Mouse (Mus musculus) erythroblast, embryonic 14.5 days (primary cell): ENCODE data around the gene Rgcc. TPM values are rescaled to one million over a fixed set of nuclear protein-coding genes. Genes with fewer than 3 reads are reported as not detected.

ENCODE experiments used
- H3K27me3 ChIP-seq: 2 replicates; pipeline ENCODE4 v1.6.1; 2012; ENCODE audit warnings: inconsistent platforms; ENCODE audit not compliant: control insufficient read depth
- H3K36me3 ChIP-seq: 2 replicates; pipeline ENCODE4 v1.6.1; 2012; ENCODE audit warnings: mild to moderate bottlenecking, inconsistent platforms; ENCODE audit not compliant: control insufficient read depth
- H3K4me1 ChIP-seq: 2 replicates; pipeline ENCODE4 v1.6.1; 2012; ENCODE audit warnings: inconsistent platforms; ENCODE audit not compliant: control insufficient read depth
- H3K4me3 ChIP-seq: replicated peaks from 2 replicates; pipeline ENCODE3; 2012; ENCODE audit warnings: moderate library complexity, mild to moderate bottlenecking, inconsistent platforms
- H3K9me3 ChIP-seq: 2 replicates; pipeline ENCODE4 v1.6.1; 2012; ENCODE audit warnings: low read length, inconsistent platforms, mixed read lengths; ENCODE audit not compliant: control insufficient read depth
- GATA1 ChIP-seq: IDR thresholded peaks from 2 replicates; pipeline ENCODE4 v1.6.1; 2012; ENCODE audit warnings: low read length, inconsistent platforms, mixed read lengths
- TAL1 ChIP-seq: IDR thresholded peaks from 3 replicates; pipeline ENCODE4 v1.6.1; 2012; ENCODE audit warnings: low read length, inconsistent platforms, mixed read lengths
- polyA plus RNA-seq: library from polyadenylated mRNA; stranded (reverse); fragments of >175 nt; gene quantifications from 2 replicates; pipeline ENCODE4 v1.2.3, GENCODE M21; 2012

The Rgcc gene
- polyA plus RNA-seq, 1 experiment, result 77.8 TPM

DNA sequence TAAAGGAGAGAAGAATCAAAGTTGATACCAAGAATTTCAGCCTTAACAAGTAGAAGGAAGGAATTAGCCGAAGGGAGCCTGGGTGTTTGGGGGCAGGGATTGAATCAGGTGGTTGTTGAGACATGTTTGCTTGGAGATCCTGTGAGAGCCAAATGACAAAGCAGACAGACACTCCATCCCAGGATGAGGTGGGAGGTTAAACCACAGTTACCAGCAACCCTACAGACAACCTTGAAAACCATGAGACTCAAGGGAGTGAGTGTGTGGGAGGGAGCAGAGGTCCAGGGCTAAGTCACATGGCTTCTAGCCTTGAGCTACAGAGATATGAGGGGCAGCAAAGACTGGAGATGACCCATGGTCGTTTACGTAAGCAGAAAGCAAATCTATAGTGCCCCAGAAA is 38.1 kb downstream of the Rgcc start:
- Histone ChIP-seq H3K4me3 (no peak overlapping the region), H3K27me3 (0 out of 2 replicates have a peak, but pooled peaks cover 3% of the 10 kb centered on the region), H3K36me3 (no peaks in the 10 kb centered on the region), H3K4me1 (no peaks in the 10 kb centered on the region), H3K9me3 (no peaks in the 10 kb centered on the region)
- TF ChIP-seq GATA1 (no peak), TAL1 (no peak)

DNA sequence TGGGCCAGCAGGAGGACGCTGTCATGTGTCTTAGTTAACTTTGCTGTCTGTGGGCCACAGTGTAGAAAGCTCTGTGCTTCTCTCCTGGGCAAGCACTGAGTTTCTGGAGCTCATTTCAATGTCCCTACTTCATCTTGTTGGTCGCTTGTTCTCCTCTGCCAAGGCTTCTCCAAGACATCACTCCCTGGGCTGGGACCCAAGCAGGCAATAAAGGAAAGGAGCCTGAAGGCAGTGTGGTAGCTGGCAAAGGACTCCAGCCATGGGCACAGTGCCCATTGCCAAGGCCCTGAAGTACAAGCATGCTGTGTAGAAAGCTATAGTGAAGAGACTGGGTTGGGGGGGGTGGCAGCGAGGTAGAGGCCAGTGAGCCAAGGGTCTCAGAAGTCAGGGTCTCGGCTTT is 38.8 kb downstream of the Rgcc start:
- TF ChIP-seq GATA1, result no peak
- no peak for TF ChIP-seq TAL1

DNA sequence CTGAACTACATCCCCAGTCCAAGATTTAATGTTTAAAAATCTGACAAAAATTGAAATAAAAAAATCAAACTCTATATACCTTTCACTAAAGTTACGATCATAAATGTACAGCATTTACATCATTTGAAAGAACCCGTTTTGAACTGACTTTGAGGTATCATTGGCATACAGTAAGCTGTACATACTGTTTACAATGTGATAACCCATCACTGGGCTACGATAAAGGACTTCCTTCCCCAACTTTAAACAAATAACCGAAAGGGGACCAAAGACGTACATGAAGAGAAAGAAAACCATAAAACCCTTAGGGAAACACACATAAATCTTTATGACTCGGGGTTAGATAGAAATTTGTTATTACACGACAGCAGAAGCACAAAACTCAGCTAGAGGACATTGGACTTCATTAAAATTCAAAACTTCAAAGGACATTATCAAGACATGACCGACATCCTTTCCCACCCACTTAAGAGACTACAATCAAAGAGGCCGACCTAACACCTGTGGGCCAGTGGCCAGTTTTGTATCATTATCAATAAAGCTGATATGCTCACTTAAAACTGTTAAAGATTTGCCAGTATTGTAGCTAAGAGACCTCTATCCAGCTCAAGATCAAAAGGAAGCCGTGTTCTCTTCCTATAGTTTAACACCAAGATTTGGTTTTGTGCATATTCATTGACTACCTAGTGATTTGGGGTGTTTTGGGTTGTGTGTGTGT is 42.2 kb downstream of the Rgcc start:
- Histone ChIP-seq H3K9me3 (no peaks in the 10 kb centered on the region), H3K36me3 (no peaks in the 10 kb centered on the region), H3K4me3 (no peak overlapping the region), H3K4me1 (no peaks in the 10 kb centered on the region), H3K27me3 (0 out of 2 replicates have a peak, but pooled peaks cover 3% of the 10 kb centered on the region)
- TF ChIP-seq GATA1, result no peak
- TF ChIP-seq TAL1, result no peak

More for the DNA sequence above, 38.8 kb downstream of the Rgcc start:
- Histone ChIP-seq H3K4me3 (no peak overlapping the region), H3K9me3 (no peaks in the 10 kb centered on the region), H3K27me3 (0 out of 2 replicates have a peak, but pooled peaks cover 3% of the 10 kb centered on the region), H3K36me3 (no peaks in the 10 kb centered on the region), H3K4me1 (no peaks in the 10 kb centered on the region)

DNA sequence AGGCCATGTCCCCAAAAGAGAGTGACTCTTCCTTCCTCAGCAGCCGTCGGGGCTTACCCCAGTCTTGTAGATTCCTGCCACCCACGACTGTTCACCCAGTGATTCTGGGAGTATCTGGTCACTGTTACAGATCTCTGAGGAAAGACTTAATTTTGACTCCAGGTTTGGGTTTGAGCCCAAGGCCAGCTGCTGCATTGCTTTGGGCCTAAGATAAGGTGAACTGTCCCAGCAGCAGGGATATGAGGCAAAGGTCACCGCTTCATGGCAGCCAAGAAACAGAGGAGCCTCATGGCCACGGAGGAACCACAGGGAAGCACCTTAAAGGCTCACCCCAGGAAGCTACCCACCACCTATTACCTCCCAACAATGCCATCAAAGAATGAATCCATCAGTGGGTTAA is 44.8 kb downstream of the Rgcc start:
- H3K27me3 ChIP-seq, result no peaks in the 10 kb centered on the region
- H3K9me3 ChIP-seq, result no peaks in the 10 kb centered on the region
- H3K4me3 ChIP-seq, result no peak overlapping the region
- TF ChIP-seq TAL1, result no peak
- TF ChIP-seq GATA1, result no peak
- no peaks in the 10 kb centered on the region for H3K36me3 ChIP-seq
- H3K4me1 ChIP-seq, result no peaks in the 10 kb centered on the region

DNA sequence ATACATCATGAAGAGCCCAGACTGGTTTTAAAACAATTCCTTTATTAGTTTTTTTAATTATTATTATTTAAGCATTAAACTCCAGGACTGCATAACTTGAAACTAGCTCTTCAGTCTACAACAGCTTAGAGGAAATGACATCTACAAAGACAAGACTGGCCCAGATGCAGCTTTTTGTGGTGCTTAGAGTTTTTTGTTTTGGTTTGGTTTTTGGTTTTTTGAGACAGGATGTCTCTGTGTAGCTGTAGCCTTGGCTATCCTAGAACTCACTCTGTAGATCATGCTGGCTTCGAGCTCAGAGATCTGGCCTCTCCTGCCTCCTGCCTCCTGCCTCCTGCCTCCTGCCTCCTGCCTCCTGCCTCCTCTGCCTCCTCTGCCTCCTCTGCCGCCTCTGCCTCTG is 45.7 kb downstream of the Rgcc start:
- no peaks in the 10 kb centered on the region for H3K4me1 ChIP-seq
- no peaks in the 10 kb centered on the region for H3K36me3 ChIP-seq
- no peak overlapping the region for H3K4me3 ChIP-seq
- H3K9me3 ChIP-seq, result no peaks in the 10 kb centered on the region
- TF ChIP-seq GATA1 (no peak), TAL1 (no peak)
- no peaks in the 10 kb centered on the region for H3K27me3 ChIP-seq

DNA sequence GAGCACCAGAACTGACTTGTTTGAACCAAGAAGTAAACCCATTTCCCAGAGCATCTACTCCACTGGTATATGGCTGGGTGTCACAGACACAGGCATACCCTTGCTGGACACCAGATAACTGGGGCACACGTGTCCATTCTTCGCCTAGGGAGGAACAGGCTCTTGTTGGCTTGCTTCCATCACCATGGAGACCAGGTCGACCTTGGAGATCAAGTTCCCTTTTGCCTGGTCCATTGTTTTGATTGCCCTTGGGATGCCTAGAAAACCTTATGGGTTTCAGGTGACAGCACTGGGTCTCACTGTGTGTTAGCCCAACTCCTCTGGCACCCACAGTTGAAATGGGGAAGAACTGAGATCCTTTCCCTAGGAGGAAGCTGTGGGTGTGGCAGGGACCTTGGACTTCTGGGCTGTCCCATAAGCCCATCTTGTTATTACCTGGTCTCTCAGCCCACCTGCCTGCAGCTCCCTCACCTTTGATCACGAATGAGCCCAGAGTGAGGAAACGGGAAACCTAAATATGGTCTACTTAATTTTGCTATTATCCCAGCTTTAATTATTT is 49.6 kb downstream of the Rgcc start:
- Histone ChIP-seq H3K27me3 (no peaks in the 10 kb centered on the region), H3K4me3 (no peak overlapping the region), H3K9me3 (no peaks in the 10 kb centered on the region), H3K36me3 (no peaks in the 10 kb centered on the region), H3K4me1 (no peaks in the 10 kb centered on the region)
- TF ChIP-seq TAL1 (no peak), GATA1 (no peak)

DNA sequence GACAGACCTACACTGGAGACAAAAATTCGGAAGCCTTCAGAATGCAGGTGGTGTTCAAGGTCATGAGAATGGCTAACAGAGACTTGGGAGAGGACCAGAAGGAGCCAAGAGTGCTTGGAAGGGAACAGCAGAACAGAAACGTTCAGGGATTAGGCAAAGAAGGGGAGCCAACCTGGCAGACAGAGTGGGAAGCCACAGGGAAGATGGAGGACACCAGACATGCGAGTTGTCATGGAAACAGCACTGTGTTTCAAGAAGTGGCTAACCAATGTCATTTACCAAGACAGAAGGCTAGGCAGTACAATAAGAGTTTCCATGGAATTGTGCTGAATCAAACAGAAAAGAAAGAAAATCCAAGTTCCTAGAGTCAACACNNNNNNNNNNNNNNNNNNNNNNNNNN is 56.9 kb downstream of the Rgcc start:
- Histone ChIP-seq H3K36me3 (no peaks in the 10 kb centered on the region), H3K4me3 (no peak overlapping the region), H3K4me1 (no peaks in the 10 kb centered on the region), H3K9me3 (no peaks in the 10 kb centered on the region), H3K27me3 (no peaks in the 10 kb centered on the region)
- TF ChIP-seq TAL1 (no peak), GATA1 (no peak)

DNA sequence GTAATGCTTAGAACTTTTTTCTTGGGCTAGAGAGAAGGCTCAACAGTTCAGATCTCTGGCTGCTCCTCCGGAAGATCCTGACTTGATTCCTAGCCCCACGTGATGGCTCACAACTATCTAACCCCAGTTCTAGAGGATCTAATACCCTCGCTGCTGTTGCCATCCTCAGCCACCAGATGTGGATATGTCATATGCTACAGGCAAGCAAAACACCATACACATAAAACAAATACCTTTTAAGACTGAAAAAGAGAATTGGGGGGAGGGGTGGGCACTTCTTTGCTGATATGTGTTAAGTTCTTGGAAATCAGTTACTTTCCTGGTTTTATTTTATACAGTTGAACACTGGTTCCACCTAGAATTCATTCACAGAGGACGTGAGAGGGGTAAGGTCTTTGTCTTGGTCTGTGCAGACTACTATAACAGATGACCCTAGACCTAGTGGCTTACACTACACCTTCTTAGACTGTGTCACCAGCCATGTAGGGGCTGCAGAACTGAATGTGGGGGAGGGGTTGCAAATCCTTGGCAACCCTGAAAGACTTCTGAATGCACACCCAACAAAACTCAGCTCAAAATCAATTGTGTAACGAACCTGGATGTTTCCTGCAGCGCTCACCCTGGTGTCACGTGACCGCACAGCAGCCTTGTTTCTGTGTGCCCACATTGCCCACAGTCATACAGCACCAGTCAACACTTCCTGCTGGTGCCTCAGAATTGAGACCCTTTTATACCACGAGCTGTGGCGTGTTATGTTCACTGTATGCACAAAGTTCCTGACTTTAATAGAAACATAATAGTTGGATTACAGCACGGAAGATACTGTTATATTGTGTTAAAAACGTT is 58.2 kb downstream of the Rgcc start:
- no peaks in the 10 kb centered on the region for H3K36me3 ChIP-seq
- H3K4me1 ChIP-seq, result no peaks in the 10 kb centered on the region
- no peak overlapping the region for H3K4me3 ChIP-seq
- no peaks in the 10 kb centered on the region for H3K9me3 ChIP-seq
- no peaks in the 10 kb centered on the region; the same call in 1 of the 2 replicates for H3K27me3 ChIP-seq
- TF ChIP-seq TAL1, result no peak
- no peak for TF ChIP-seq GATA1

DNA sequence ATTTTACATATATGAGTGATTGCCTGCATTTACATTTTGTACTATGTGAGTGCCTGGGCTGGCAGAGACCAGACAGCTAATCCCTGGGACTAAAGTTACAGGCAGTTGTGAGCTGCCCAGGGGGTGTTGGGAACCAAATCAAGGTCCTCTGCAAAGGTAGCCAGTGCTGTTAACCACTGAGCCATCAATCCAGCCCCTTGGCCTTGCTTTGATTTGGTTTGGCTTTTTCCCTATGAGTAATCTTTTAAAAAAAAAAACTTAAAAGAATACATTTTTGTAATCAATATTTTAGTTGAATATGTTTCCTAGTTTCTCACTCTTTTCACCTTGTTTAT is 59.1 kb downstream of the Rgcc start:
- H3K4me1 ChIP-seq, result no peaks in the 10 kb centered on the region
- H3K9me3 ChIP-seq, result no peaks in the 10 kb centered on the region
- no peaks in the 10 kb centered on the region for H3K36me3 ChIP-seq
- TF ChIP-seq TAL1 (no peak), GATA1 (no peak)
- H3K27me3 ChIP-seq, result no peaks in the 10 kb centered on the region; the same call in 1 of the 2 replicates
- no peak overlapping the region for H3K4me3 ChIP-seq
